Mouse (Mus musculus) midbrain, embryonic 15.5 days (tissue): ENCODE measurements around the gene Hsd11b2. TPM values are rescaled to one million over a fixed set of nuclear protein-coding genes. Genes with fewer than 3 reads are reported as not detected.

Experiments used
- ATAC-seq: fragments of 200-750 bp; cut with Nextera tagmentation; replicated peaks from 2 replicates; pipeline ENCODE4 v1.8.0; 2017; ENCODE audit warnings: moderate TSS enrichment
- H3K27ac ChIP-seq: fragments of 300-500 bp; sonication (generic); 2 replicates; pipeline ENCODE4 v1.5.1; 2015; ENCODE audit warnings: mild to moderate bottlenecking, inconsistent platforms
- H3K27me3 ChIP-seq: fragments of 300-500 bp; sonication (generic); replicated peaks from 2 replicates; pipeline ENCODE4 v1.6.1; 2015; ENCODE audit warnings: inconsistent platforms
- H3K36me3 ChIP-seq: fragments of 300-500 bp; sonication (generic); replicated peaks from 2 replicates; pipeline ENCODE4 v1.6.1; 2015; ENCODE audit warnings: inconsistent platforms
- H3K4me1 ChIP-seq: fragments of 300-500 bp; sonication (generic); 2 replicates; pipeline ENCODE4 v1.6.1; 2015; ENCODE audit warnings: inconsistent platforms
- H3K4me2 ChIP-seq: fragments of 300-500 bp; sonication (generic); 2 replicates; pipeline ENCODE4 v1.6.1; 2015; ENCODE audit warnings: inconsistent platforms, mild to moderate bottlenecking, moderate library complexity
- H3K4me3 ChIP-seq: fragments of 300-500 bp; sonication (generic); 2 replicates; pipeline ENCODE4 v1.5.1; 2015; ENCODE audit warnings: mild to moderate bottlenecking, inconsistent platforms
- H3K9ac ChIP-seq: fragments of 300-500 bp; sonication (generic); 2 replicates; pipeline ENCODE4 v1.6.1; 2015; ENCODE audit warnings: mild to moderate bottlenecking, inconsistent platforms
- H3K9me3 ChIP-seq: fragments of 300-500 bp; sonication (generic); 2 replicates; pipeline ENCODE4 v1.6.1; 2016; ENCODE audit warnings: inconsistent platforms
- WGBS: fragments of 180-500 bp; shearing (Covaris S2); methylation state at CpG from one replicate; pipeline ENCODE4 v1.1.7; 2015; ENCODE audit warnings: mixed read lengths; 5-methylcytosine and 5-hydroxymethylcytosine counted together
- polyA plus RNA-seq: library from polyadenylated mRNA; unstranded; fragments of >200 nt; fragmentation: Nextera tagmentation; extraction: Ambion mirVana; gene quantifications from 2 replicates; pipeline ENCODE4 v1.2.1, GENCODE M21; 2015

Gene Hsd11b2
- polyA plus RNA-seq, 1 experiment from 2014 or later = 4.7 TPM

DNA sequence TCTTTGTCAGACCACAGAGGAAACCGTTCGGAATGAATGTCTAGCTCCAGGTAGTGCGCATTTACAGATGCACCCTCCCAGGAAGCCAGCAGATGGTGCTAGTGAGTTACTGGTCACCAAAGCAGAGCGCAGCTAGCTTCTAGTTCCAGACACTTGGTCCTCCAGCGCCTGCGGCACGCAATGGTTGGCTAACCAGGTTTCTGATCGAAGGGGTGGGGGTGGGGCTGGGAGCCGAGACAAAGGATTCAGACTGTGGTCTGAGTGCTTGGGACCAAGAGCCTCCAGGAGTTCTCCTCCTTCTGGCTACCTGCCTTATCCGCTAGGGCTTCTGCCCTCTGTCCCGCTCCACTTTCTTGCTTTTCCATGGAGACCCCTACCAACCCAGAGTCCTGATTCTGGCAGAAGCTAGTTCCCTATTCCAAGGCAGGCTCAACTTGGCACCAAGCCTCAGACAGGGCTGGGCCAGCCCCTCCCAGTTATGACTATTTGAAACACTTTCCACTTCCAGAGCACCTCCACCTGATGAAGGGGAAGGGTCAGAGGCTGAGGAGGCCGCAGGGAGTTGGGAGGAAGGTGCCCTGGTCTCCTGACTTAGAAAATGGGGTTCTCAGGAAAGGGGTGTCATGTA, 2.4 kb upstream of the Hsd11b2 start:
- no peak overlapping the region for H3K9ac ChIP-seq
- H3K4me3 ChIP-seq = peak overlapping the region; percentile 11; the same call in 1 of the 2 replicates
- H3K36me3 ChIP-seq = no peaks in the 10 kb centered on the region
- H3K27me3 ChIP-seq = peaks cover 21% of the 10 kb centered on the region
- peaks cover 35% of the 10 kb centered on the region for H3K4me1 ChIP-seq
- WGBS = 12% methylated on average over 12 of the region's 12 CpGs
- no peak overlapping the region for H3K27ac ChIP-seq
- peak; percentile 24 for ATAC-seq
- H3K4me2 ChIP-seq = peak overlapping the region; percentile 45
- no peaks in the 10 kb centered on the region for H3K9me3 ChIP-seq

GRCm38 (mm10) chr8:105517346-105517745, 1.2 kb upstream of the Hsd11b2 start:
- no peak overlapping the region for H3K27ac ChIP-seq
- no peak overlapping the region for H3K4me3 ChIP-seq
- ATAC-seq = no peak
- no peak overlapping the region for H3K9ac ChIP-seq
- H3K4me2 ChIP-seq = no peak overlapping the region
- WGBS = 46% methylated on average over 8 of the region's 8 CpGs
- peaks cover 40% of the 10 kb centered on the region for H3K4me1 ChIP-seq
- H3K9me3 ChIP-seq = no peaks in the 10 kb centered on the region
- H3K36me3 ChIP-seq = no peaks in the 10 kb centered on the region; the same call in 1 of the 2 replicates
- peaks cover 21% of the 10 kb centered on the region for H3K27me3 ChIP-seq

DNA sequence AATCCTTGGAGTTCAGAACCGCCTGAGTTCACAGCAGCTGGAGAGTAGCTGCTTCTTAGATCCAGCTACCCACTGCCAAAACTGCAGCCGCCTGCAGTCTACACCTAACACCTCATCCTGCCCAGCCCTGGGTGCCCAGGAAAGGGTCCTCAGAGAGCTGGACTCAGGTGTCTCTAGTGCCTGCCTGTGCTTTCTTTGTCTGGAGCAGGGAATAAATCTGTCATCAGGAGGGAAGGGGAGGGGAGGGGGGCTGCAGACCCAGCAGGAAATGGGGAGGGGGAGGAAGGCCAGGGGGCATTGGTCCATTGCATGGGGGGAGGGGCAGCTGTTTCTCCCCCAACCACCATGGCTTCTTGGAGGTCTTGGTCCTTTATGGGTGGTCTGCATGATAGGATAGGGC, 1.0 kb downstream of the Hsd11b2 start:
- Histone ChIP-seq H3K4me2 (peak overlapping the region; percentile 94), H3K9me3 (no peaks in the 10 kb centered on the region), H3K36me3 (peaks cover 3% of the 10 kb centered on the region; the same call in 1 of the 2 replicates), H3K27ac (no peak overlapping the region), H3K9ac (no peak overlapping the region), H3K27me3 (peaks cover 18% of the 10 kb centered on the region), H3K4me1 (peaks cover 40% of the 10 kb centered on the region), H3K4me3 (peak overlapping the region; percentile 48; the same call in 1 of the 2 replicates)
- ATAC-seq = no peak
- WGBS = 2% methylated on average over 2 of the region's 2 CpGs

- Histone ChIP-seq H3K4me1 (peaks cover 40% of the 10 kb centered on the region), H3K4me3 (no peak overlapping the region), H3K36me3 (peaks cover 11% of the 10 kb centered on the region; the same call in 1 of the 2 replicates), H3K9me3 (no peaks in the 10 kb centered on the region), H3K9ac (no peak overlapping the region), H3K27me3 (peaks cover 15% of the 10 kb centered on the region), H3K27ac (0 out of 2 replicates have a peak overlapping the region, but pooled peaks have one; percentile 32), H3K4me2 (no peak overlapping the region)
- ATAC-seq = no peak
- WGBS = 21% methylated on average over 5 of the region's 5 CpGs
These were observed 2.0 kb downstream of the Hsd11b2 start for GRCm38 (mm10) chr8:105520521-105520920.

DNA sequence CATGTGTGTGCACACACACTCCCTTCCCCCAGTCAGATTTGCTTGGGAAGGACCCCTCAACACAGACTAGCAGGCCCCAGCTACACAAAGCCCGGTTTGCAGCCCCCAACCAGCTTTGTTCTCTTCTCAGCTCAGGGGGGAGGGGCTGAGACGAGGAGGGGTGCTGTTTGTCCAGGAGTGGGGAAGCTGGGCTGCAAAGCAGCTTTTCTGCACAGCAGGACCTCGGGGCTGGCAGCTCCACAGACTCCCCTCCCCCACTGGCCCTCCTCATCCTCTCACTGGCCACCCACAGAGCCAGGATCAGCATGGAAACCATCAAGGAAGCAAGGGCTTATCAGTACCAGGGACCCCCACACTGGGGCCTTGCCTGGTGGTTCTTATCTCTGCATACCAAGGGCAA, 2.5 kb downstream of the Hsd11b2 start:
- no peak overlapping the region for H3K4me2 ChIP-seq
- peaks cover 15% of the 10 kb centered on the region for H3K27me3 ChIP-seq
- no peak overlapping the region for H3K4me3 ChIP-seq
- 0 out of 2 replicates have a peak overlapping the region, but pooled peaks have one; percentile 32 for H3K27ac ChIP-seq
- H3K9me3 ChIP-seq = no peaks in the 10 kb centered on the region
- peaks cover 36% of the 10 kb centered on the region for H3K4me1 ChIP-seq
- WGBS = 9% methylated on average over 3 of the region's 3 CpGs
- ATAC-seq = no peak
- H3K36me3 ChIP-seq = peaks cover 11% of the 10 kb centered on the region; the same call in 1 of the 2 replicates
- no peak overlapping the region for H3K9ac ChIP-seq

GRCm38 (mm10) chr8:105521995-105522769, 3.6 kb downstream of the Hsd11b2 start:
- WGBS = 85% methylated on average over 21 of the region's 21 CpGs
- Histone ChIP-seq H3K9me3 (no peaks in the 10 kb centered on the region), H3K4me3 (no peak overlapping the region), H3K4me1 (peaks cover 31% of the 10 kb centered on the region), H3K4me2 (no peak overlapping the region), H3K27ac (no peak overlapping the region), H3K9ac (no peak overlapping the region), H3K27me3 (peaks cover 6% of the 10 kb centered on the region), H3K36me3 (peaks cover 11% of the 10 kb centered on the region; the same call in 1 of the 2 replicates)
- ATAC-seq = no peak

GRCm38 (mm10) chr8:105522890-105523289, 4.3 kb downstream of the Hsd11b2 start:
- 90% methylated on average over 9 of the region's 9 CpGs for WGBS
- no peak for ATAC-seq
- peaks cover 11% of the 10 kb centered on the region; the same call in 1 of the 2 replicates for H3K36me3 ChIP-seq

GRCm38 (mm10) chr8:105527110-105527509, 8.6 kb downstream of the Hsd11b2 start:
- Histone ChIP-seq H3K4me1 (no peaks in the 10 kb centered on the region), H3K4me2 (no peak overlapping the region), H3K9ac (no peak overlapping the region), H3K9me3 (no peaks in the 10 kb centered on the region), H3K27ac (no peak overlapping the region), H3K4me3 (no peak overlapping the region), H3K36me3 (peaks cover 16% of the 10 kb centered on the region), H3K27me3 (no peaks in the 10 kb centered on the region)
- WGBS = 85% methylated on average over 2 of the region's 2 CpGs
- no peak for ATAC-seq

More at GRCm38 (mm10) chr8:105522890-105523289, 4.3 kb downstream of the Hsd11b2 start:
- Histone ChIP-seq H3K4me2 (no peak overlapping the region), H3K9ac (no peak overlapping the region), H3K27me3 (no peaks in the 10 kb centered on the region), H3K9me3 (no peaks in the 10 kb centered on the region), H3K27ac (no peak overlapping the region), H3K4me3 (no peak overlapping the region), H3K4me1 (peaks cover 29% of the 10 kb centered on the region)

DNA sequence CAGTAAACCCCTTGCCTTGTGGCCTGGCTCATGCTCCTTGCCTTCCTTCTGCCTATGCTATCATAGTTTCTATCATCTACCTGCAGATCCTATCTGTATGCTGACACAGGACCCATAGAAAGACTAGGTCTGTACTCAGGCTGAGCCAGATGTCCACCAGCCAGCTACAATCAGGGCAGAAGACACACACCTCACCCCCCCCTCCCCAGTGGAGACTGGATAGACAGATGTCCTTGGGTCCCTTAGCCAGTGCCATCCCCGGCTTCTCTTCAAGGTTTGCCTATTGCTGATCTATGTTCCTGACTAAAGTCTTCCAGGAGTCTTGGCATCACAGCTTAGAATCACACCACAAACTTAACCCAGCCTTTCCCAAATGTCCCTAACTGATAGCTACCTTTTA, 9.7 kb downstream of the Hsd11b2 start:
- H3K4me1 ChIP-seq = no peaks in the 10 kb centered on the region
- H3K4me2 ChIP-seq = no peak overlapping the region
- H3K27ac ChIP-seq = no peak overlapping the region
- no peaks in the 10 kb centered on the region for H3K9me3 ChIP-seq
- 100% methylated on average over 1 of the region's 1 CpGs for WGBS
- no peak overlapping the region for H3K9ac ChIP-seq
- H3K36me3 ChIP-seq = peaks cover 16% of the 10 kb centered on the region
- no peak overlapping the region for H3K4me3 ChIP-seq
- no peak for ATAC-seq
- no peaks in the 10 kb centered on the region for H3K27me3 ChIP-seq

DNA sequence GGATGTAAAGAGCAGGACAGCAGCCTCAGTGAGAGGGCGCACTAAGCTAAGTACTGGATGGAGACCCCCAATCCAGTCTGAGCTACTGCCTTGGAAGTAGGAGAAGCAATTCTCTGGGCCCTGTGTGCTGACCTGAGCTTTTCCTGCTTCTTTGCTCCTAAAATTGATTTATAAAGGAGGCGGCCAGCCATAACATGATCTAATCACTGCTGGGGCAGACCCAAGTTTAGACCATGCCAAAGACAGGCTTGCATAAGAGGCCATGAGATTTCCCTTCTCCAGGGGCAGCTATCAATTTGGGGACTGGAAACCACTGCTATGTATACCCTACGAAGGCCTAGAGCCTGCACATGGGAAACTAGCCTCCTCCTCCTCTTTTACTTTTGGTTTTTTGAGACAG, 10.7 kb downstream of the Hsd11b2 start:
- Histone ChIP-seq H3K4me3 (no peak overlapping the region), H3K27me3 (no peaks in the 10 kb centered on the region), H3K36me3 (peaks cover 16% of the 10 kb centered on the region), H3K9ac (no peak overlapping the region), H3K9me3 (no peaks in the 10 kb centered on the region), H3K4me2 (no peak overlapping the region), H3K27ac (no peak overlapping the region), H3K4me1 (0 out of 2 replicates have a peak, but pooled peaks cover 2% of the 10 kb centered on the region)
- WGBS = 86% methylated on average over 3 of the region's 3 CpGs
- no peak for ATAC-seq

DNA sequence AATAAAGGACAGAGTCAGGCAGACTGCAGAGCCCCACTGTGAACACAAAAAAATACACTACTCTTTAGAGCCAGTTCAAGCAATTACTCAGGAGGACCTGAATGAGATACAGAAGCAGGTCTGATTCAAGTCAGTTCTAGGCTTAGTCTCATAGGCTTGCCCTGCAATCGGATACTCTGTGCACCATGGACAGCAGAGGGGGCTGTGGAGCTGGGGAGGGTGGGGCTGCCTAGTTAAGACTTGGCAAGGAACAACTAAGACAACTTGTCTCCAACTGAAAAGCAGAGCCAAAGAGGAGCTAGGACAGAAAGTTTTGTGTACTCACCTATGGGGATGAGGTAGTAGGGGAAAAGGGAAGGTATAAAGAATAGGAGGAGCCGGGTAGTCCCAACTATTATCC, 13.2 kb downstream of the Hsd11b2 start:
- H3K27me3 ChIP-seq = no peaks in the 10 kb centered on the region
- 0 out of 2 replicates have a peak, but pooled peaks cover 2% of the 10 kb centered on the region for H3K4me1 ChIP-seq
- H3K9me3 ChIP-seq = no peaks in the 10 kb centered on the region
- no peak overlapping the region for H3K4me2 ChIP-seq
- H3K27ac ChIP-seq = no peak overlapping the region
- ATAC-seq = no peak
- peaks cover 5% of the 10 kb centered on the region for H3K36me3 ChIP-seq
- no peak overlapping the region for H3K4me3 ChIP-seq
- WGBS = 72% methylated on average over 2 of the region's 2 CpGs
- no peak overlapping the region for H3K9ac ChIP-seq

DNA sequence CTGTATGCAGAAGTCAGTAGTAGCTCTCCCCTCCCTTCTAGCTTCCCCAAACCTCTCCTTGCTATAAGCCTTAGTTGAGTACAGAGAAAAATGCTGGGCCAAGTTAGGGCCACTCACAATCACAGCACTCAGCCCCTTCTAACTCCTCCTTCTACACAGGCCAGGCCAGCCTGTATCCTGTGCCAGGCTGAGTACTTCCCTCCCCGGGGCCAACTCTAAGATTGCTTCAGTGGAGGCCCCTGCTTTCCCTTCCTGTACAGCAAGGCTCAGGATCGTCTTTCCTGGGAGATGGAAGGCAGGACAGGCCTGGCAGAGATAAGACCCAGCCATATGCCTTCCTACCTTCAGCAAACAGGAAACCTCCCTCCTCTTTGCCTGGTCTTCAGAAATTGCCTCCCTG, 14.9 kb downstream of the Hsd11b2 start:
- H3K27ac ChIP-seq = no peak overlapping the region
- 33% methylated on average over 2 of the region's 2 CpGs for WGBS
- no peak overlapping the region for H3K9ac ChIP-seq
- 0 out of 2 replicates have a peak, but pooled peaks cover 2% of the 10 kb centered on the region for H3K4me1 ChIP-seq
- no peaks in the 10 kb centered on the region for H3K27me3 ChIP-seq
- no peaks in the 10 kb centered on the region for H3K9me3 ChIP-seq
- ATAC-seq = no peak
- H3K4me3 ChIP-seq = no peak overlapping the region
- H3K4me2 ChIP-seq = no peak overlapping the region
- H3K36me3 ChIP-seq = peaks cover 18% of the 10 kb centered on the region
